Mouse (Mus musculus) gastrocnemius, adult 18-20 months (tissue): ENCODE results near the gene H2-Ab1. TPM values are rescaled to one million over a fixed set of nuclear protein-coding genes. Genes with fewer than 3 reads are reported as not detected.

ENCODE experiments used
- DNase-seq: peaks from one replicate; pipeline ENCODE4 v3.0.0; 2021; ENCODE audit warnings: low spot score
- total RNA-seq, 2 experiments: library from RNA; stranded (reverse); gene quantifications; 2 replicates each; pipeline ENCODE4 v1.2.3; 2021

Gene H2-Ab1
- total RNA-seq, 2 experiments from 2014 or later, result 3.0 to 4.8 TPM

DNA sequence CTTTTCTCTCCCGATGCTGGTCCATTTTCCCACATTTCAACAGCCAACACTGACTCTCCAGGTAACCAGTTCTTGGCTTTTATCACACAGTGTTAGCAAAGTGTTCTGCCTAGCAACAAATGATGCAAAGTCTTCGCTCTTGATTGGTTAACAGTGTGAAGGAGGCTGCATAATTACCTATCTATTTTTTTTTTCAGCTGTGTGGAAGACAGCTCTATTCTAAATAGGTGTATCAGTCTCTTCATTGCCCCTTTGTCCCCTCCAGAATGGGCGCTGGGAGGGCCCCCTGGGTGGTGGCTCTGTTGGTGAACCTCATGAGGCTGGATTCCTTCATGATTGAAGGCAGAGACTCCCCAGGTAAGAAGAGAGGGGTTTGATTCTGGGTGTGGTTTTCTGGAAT lies 18.8 kb upstream of the H2-Ab1 start, which contains the start of gene H2-Ob:
Gene H2-Ob, plus strand, starts transcription at position 198 of the 400 bp plus-strand sequence.
- peak; percentile 30 for DNase-seq

DNA sequence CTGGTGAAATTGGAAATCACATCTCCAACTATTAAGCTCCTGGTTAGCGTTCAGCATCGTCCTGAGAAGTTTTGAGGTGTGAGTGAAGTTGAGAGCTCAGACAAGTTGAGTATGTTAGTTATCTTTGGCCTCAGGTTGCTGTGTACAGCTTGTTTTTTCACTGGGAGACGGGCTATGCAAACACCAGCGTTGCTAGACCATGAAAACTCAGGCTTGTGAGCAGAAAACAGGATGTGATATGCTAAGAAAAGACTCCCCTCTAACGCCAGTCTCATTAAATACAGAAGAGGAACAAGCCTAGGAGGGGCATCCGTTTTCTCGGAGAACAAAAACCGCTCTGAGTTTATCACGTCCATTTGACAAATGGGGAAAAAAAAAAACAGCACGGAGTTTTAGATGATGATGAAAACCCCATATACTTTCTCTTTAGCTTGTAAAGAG lies 17.9 kb upstream of the H2-Ab1 start:
- no peak for DNase-seq

DNA sequence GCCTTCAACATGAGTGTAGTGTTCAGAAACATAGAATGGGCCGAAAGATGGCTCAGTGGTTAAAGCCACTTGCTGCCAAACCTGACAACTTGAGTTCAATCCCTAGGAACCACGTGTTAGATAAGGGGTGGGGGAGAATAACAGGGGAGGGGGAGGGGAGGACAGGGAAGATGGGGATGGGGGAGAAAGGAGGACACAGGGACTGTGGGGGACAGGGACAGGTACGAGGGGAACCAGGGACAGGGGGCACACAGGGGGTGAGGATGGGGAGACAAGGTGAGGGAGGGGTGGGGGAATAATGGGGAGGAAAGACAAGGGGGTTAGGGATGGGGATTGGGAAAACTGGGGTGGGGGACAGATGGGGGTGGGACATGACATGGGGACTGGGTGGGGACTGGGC lies 17.1 kb upstream of the H2-Ab1 start:
- no peak for DNase-seq

DNA sequence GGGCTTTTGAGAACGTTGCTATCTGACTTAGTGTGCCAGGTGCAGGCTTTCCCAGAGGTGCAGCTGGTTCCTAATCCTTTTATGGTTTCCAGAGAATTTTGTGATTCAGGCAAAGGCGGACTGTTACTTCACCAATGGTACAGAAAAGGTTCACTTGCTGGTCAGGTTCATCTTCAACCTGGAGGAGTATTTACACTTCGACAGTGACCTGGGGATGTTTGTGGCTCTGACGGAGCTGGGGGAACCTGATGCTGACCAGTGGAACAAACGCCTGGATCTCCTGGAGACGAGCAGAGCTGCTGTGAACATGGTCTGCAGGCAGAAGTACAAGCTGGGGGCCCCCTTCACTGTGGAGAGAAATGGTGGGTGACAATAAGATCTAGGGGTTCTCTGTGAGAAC lies 16.6 kb upstream of the H2-Ab1 start:
- DNase-seq, result no peak

DNA sequence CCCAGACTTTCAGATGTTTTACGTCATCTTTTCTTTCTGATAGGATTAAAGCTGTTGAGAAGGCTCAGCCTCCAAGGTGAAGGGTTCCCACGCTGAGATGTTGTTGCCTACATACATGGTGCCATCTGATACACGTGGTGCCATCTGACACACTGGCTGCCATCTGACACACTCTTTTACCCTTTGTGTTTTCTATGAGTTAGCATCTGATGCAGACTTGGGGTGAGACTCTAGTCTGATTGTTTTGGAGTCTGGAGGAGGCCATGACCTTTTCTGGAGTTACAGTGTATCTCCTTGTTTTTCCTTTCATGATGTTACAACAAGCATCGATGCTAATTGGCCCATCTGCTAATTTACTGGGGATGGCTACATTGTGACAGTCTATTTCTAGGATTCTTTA lies 12.8 kb upstream of the H2-Ab1 start:
- DNase-seq, result no peak

DNA sequence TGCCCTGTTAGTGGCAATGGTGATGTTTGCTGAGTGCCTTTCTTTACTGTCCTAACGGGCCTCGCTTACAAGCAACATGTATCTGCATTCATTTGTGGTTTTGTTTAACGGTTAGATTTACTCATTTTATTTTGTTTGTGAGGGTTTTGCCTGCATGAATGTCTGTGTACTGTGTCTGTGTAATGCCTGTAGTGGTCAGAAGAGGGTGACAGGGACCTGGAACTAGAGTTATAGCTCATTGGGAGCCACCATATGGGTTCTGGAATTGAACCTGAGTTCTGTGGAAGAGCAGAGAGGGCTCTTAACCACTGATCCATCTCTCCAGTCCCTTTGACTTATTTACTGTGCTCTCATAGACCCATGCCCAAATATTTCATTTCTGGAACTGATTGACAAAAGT lies 10.4 kb upstream of the H2-Ab1 start:
- no peak for DNase-seq

DNA sequence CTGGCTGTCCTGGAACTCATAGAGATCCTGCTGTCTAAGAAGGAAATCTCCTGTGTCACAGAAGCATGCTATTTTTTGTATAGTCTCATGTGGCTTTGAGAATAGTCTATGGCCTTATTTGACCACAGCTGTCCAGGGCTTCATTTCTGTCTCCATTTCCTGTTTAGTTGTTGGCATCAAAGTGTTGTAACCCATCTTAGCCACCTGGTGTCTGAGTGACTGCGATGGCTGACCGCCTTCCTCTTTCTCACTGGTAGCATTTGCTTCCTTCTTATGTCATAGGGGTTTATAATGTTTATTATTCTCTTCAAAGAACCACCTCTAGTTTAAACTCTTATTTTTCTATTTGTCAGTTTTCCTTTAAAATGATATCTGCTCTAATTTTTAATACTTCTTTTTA lies 8.7 kb upstream of the H2-Ab1 start:
- DNase-seq, result no peak

DNA sequence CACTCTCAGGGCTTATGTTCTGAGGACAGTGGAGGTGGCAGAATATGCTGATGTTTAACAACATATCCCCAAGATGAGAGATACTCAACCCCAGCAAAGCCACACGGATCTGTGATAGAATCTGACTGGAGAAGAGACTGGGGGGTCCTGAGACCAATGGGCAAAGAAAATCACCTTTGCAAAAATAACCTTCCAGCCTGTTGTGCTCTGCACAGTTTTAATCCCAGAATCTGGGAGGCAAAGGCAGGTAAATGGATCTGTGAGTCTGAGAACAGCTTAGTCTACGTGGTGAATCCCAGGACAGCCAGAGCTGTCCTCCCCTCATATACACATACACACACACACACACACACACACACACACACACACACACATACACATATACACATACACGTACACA lies 8.1 kb upstream of the H2-Ab1 start:
- DNase-seq, result no peak

DNA sequence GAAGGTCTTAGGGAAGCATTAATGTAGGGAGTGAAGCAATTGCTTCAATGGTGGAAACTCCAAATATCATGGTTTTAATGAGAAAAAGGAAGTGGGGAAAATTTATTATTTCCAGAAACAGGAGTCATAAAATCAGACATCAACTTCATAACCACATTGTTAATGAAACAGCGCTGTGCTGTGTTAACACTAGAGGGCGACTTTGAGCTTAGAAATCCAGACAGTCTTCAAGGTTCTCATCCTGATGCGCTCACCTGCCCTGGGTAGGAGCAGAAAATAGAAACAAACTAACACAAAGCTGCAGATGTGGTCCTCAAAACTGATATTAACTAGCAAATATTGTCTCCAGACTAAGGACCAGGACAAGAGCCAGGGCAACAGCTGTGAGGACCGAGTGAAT lies 7.6 kb upstream of the H2-Ab1 start:
- DNase-seq, result peak; percentile 40

DNA sequence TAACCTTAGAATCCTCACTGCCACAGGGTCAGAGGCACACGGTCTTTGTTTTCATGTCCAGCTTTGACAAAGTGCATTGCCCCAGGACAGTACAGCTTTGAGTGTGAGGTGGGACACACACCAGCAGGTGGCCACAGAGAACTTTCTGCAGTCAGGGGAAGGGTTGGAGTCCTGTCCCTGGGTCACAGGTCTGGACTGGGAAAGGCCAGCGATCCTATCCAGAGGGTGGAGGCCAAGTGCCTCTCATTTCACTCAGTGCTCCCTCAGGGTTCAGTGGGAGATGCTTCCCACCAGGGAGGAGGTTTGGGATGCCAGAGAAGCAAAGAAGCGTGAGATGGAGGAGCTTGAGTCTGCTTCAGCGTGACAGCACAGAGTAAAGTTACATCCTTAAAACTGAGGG lies 5.8 kb upstream of the H2-Ab1 start:
- no peak for DNase-seq

DNA sequence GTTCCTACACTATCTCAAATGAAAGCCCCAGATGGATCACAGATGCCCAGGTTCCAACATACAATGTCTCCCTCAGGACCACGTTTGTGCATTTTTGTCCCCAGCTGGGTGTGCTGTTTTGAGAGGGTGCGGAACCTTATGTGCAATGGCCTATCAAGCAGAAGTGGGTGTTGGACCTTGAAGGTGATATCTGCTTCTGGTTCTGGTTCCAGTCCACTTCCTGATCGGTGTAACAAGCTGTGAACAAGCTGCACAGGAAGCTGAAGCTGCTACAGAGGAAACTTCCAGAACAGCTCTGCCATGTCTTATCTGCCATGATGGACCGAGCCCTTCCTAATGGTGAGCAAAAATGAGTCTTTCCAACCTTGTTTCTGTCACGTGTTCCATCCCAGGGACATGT lies 988 bp upstream of the H2-Ab1 start:
- no peak for DNase-seq

DNA sequence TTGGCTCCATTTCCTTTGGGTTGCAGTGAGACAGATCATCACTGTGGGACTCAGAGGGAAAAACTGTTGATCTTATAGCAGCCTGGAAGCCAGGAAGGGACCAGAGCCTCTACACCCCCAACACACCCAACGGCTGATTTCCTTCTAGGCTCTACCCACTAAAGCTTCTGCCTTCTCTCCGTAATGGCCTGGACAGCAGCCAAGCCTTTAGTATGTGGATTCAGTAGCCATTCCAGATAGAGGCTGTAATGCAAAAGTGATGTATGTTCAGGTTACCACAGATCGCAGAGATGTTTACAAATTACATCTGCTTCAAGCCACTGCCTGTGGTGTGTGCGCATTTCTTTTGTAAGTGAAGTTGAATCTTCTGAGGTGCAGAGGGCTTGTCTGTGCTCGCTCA lies 3.1 kb downstream of the H2-Ab1 start:
- DNase-seq, result no peak

DNA sequence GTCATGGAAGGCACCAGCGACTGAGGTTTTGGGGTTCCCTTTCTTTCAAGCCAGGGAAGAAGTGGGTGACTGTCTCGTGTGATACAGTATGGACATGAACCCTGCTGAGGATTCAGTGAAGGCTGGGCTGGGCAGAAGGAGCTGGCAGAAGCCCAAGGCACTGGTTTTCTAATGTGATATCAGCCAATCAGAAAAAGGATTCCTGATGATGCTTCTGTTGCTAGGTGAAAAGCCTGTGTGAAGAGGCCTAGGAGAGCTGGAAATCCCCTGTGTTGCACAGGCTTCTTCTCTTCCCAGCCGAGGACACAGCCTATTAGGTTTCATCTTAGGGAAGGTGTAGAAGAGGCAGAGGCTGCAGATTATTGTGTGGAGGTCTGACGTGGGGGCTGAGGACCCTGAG lies 4.0 kb downstream of the H2-Ab1 start:
- DNase-seq, result peak; percentile 76

DNA sequence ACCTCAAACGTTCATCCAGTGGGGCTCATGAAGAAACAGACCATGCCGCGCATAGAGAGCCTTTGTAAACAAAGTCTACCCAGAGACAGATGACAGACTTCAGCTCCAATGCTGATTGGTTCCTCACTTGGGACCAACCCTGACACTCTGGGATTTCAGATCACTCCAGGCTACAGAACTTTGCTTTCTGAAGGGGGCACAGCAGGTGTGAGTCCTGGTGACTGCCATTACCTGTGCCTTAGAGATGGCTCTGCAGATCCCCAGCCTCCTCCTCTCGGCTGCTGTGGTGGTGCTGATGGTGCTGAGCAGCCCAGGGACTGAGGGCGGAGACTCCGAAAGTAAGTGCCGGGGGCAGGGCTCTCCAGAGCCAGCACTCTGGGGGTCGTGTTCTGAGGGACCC lies 5.6 kb downstream of the H2-Ab1 start:
- peak; percentile 78 for DNase-seq

DNA sequence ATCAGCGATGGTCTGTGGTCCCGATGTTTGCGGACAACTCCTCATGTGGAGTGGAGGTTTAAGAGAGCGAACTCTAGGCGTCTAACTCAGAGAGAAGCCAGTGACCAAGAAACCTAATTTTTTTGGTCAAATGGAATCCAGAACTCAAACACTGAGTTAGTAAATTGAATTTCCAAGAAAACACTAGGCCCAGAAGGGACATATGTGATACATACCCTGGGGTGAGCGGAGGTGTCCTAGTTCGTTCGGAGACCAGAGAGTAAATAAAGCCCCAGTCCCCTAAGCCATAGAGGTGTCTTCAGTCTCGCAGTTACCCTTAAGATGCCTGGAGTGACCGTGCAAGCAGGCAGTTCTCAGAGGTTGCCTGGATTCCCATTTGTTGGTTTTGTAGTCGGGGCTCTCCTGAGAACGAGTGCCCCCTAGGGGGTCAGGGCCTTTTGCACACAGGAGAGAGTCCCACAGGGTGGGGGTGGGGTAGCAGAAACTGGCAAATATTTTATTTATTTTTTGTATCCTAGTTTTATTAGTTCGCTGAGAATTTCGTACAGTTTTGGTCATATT lies 6.4 kb downstream of the H2-Ab1 start:
- no peak for DNase-seq

DNA sequence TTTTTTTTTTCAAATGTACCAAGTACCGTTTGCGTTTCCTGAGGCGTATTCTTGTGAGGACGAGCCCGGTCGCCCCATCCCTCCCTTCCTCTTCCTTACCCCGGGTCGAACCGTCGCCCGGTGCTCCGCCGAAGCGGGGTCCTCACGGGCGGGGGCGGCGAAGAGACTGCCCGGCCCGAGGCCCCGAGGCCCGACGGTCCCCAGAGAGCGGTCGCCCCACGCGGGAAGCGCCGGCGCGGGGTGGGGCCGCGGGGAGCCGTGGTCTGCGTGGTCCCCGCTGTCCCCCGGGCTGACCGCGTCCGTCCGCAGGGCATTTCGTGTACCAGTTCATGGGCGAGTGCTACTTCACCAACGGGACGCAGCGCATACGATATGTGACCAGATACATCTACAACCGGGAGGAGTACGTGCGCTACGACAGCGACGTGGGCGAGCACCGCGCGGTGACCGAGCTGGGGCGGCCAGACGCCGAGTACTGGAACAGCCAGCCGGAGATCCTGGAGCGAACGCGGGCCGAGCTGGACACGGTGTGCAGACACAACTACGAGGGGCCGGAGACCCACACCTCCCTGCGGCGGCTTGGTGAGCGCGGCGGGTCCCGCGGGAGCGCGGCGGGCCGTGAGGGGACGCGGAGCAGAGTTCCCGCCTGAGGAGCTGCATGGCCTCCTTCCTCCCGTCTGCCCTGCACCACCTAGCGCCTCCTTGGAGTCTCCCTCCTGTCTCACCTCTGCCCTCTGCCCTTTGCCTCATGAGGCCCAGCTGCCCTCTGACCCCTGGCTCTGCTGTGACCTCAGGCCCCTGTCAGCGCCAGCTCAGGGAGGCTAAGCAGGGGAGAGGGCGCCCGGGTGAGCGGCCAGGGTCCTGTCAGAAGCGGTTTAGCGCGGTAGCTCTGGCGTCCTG lies 7.2 kb downstream of the H2-Ab1 start:
- no peak for DNase-seq

DNA sequence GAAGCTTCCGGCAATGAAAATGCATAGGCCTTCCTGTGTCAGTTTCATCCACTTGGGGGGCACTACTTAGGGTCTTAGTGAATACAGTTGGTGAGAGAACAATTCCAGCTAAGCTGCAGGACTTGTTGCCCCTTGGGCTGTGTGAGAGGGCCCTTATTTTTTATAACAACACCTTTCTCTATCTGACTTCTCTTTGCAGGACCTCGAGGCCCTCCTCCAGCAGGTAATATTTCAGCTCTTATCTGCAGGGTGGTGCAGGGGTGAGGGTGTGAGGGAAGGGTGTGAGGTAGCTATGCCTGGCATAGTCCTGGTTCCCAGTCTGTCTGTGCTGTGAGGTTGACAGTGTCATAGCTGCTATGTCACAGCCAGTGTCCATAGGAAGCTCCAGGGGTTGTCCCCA lies 10.8 kb downstream of the H2-Ab1 start:
- DNase-seq, result no peak

DNA sequence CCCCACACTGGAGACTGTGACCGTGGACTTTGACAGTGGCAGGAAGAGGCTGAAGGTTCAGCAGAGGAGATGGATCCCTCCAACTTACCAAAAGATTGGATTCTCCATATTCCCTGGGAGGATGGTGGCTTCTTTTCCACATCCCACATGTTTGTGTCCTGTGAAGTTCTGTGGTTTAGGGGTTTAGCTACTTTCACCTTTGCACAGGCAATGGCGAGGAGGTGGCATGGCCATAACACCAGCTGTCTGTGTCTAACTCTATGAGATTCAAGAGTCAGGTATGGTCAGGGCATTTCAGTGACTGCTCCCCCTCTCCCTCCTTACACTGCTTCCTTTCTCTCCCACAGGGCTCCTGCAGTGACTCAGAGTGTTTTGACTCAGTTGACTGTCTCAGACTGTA lies 11.3 kb downstream of the H2-Ab1 start:
- DNase-seq, result no peak

DNA sequence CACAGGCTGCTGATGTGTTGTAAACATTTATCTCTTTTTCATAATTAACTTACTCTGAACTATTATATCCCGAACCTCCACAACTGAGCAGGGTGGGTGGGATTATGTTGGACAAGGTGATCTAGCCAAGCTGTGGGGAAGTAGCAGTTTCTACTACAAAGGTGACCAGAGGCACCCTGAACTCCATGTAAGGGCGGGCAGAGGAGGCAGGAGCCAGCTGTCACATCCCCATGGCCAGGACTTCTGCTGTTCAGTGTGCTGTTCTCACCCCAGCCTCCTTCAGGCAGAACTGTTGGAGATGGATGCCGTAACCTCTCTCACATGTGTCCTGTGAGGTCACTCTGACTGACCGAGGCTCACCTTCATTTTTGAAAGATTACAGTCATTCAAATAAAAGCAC lies 12.3 kb downstream of the H2-Ab1 start:
- no peak for DNase-seq

DNA sequence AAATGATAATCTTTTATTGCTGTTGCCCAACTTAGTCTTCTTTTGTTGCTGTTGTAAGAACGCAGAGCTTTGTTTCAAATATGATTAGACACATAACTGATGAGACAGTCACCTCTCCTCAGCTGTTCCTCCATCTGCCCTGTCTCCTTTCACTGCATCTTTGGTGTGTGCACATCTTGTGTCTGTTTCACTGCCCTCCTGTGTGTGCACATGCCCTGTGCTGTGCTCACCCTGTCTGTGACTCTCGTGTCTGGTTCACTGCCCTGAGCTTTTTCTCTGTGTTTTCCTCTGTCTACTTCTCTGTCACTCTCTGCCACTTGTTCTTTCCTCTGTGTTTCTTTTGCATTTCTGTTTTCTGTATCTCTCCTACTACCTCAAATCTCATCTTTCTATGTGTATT lies 12.7 kb downstream of the H2-Ab1 start:
- DNase-seq, result no peak

DNA sequence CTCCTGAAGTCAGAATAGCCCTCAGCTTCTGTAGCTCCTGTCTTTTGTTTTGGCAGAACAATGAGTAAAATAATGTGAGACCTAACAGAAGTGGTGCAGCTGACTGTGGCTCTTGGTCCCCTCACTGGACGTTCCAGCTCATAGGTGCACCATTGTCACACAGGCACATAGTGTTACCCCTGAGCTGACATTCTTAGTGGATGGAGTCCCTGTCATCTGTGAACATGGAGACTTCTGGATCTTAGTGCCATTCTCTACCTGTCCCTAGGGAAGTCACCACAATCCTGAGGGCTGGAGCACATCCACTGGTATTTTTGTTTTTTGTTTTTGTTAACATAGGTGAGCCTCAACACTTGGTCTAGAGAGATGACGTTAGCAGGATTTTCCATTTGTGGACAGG lies 13.5 kb downstream of the H2-Ab1 start:
- DNase-seq, result no peak

DNA sequence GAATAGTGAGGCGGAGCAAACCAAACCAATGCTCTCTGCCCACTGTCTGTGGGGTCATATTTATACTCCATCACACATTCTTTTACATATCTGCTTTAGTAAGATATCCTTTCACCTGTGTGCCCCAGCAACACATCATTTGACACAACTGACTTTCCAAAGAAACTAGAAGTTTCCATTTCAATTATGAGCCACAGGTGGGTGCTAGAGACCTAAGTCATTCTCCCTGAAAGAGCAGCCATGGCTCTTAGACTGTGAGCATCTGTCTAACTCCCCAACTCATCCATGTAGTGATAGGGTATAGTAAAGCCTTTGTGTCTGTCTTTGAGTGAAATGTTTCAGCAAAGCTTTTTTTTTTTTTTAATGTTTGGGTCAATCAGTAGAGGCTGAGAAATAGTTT lies 14.6 kb downstream of the H2-Ab1 start:
- DNase-seq, result no peak

DNA sequence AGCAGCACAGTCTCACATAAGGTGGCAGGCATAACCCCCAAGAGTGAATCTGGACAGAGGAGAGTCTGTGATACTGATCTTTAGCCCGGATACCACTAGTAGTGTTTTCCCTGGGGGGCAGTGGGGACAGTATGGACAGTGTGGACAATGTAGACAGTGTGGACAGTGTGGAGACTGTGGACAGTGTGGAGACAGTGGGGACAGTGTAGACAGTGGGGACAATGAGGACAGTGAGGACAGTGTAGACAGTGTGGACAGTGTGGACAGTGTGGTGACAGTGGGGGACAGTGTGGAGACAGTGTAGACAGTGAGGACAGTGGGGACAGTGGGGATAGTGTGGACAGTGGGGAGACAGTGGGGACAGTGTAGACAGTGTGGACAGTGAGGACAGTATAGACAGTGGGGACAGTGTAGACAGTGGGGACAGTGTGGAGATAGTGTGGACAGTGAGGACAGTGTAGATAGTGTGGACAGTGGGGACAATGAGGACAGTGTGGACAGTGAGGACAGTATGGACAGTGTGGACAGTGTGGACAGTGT lies 23.1 kb downstream of the H2-Ab1 start:
- no peak for DNase-seq
